Mouse (Mus musculus) bone marrow macrophage, adult 2 months (primary cell): ENCODE data around the gene Cldn8. TPM values are rescaled to one million over a fixed set of nuclear protein-coding genes. Genes with fewer than 3 reads are reported as not detected.

ENCODE experiments used
- H3K27ac ChIP-seq: 2 replicates; pipeline ENCODE4 v1.5.1; 2012; ENCODE audit warnings: low read depth, low read length; ENCODE audit not compliant: insufficient read depth
- H3K4me1 ChIP-seq: 2 replicates; pipeline ENCODE4 v1.6.1; 2012; ENCODE audit warnings: low read length; ENCODE audit not compliant: control insufficient read depth, insufficient read depth
- H3K4me3 ChIP-seq: 2 replicates; pipeline ENCODE4 v1.5.1; 2012; ENCODE audit warnings: mild to moderate bottlenecking, low read length, moderate library complexity; ENCODE audit not compliant: insufficient read depth
- CTCF ChIP-seq: IDR thresholded peaks from 2 replicates; pipeline ENCODE4 v1.5.1; 2012; ENCODE audit warnings: low read depth, mild to moderate bottlenecking, low read length, moderate library complexity
- POLR2A ChIP-seq: IDR thresholded peaks from 2 replicates; pipeline ENCODE4 v1.6.1; 2012; ENCODE audit warnings: mild to moderate bottlenecking, low read depth, low read length, borderline replicate concordance
- polyA plus RNA-seq: library from polyadenylated mRNA; stranded (reverse); fragments of >200 nt; gene quantifications from 2 replicates; pipeline ENCODE4 v1.2.4, GENCODE M21; 2012; ENCODE audit not compliant: missing spikeins, insufficient read depth, insufficient read length

The Cldn8 gene
- not detected in 2 replicates for polyA plus RNA-seq

- H3K4me3 ChIP-seq: no peak within 1 kb of the TSS
- no peaks in the 10 kb centered on the region for H3K4me1 ChIP-seq
- H3K27ac ChIP-seq: no peak within 1 kb of the TSS
- TF ChIP-seq CTCF (no peak), POLR2A (no peak)
These were observed at the start of gene Cldn8 for GRCm38 (mm10) chr16:88563045-88563913. Gene Cldn8 (minus strand): TSS chr16:88563183.

GRCm38 (mm10) chr16:88612712-88613111, 49.7 kb upstream of the Cldn8 start:
- no peak for TF ChIP-seq CTCF
- TF ChIP-seq POLR2A: no peak

GRCm38 (mm10) chr16:88611922-88612321, 48.9 kb upstream of the Cldn8 start, which contains the start of gene Krtap24-1:
Gene Krtap24-1 (minus strand): TSS chr16:88612279.
- H3K4me1 ChIP-seq: no peaks in the 10 kb centered on the region
- no peak for TF ChIP-seq POLR2A
- no peak for TF ChIP-seq CTCF
- H3K27ac ChIP-seq: no peak within 1 kb of the TSS
- H3K4me3 ChIP-seq: no peak within 1 kb of the TSS

More at GRCm38 (mm10) chr16:88612712-88613111, 49.7 kb upstream of the Cldn8 start:
- Histone ChIP-seq H3K4me1 (no peaks in the 10 kb centered on the region), H3K4me3 (no peak overlapping the region), H3K27ac (no peak overlapping the region)

- H3K27ac ChIP-seq: no peak overlapping the region
- H3K4me3 ChIP-seq: no peak overlapping the region
- TF ChIP-seq CTCF: no peak
- TF ChIP-seq POLR2A: no peak
- H3K4me1 ChIP-seq: no peaks in the 10 kb centered on the region
These were observed 41.6 kb upstream of the Cldn8 start for GRCm38 (mm10) chr16:88604570-88604969.

GRCm38 (mm10) chr16:88602464-88602863, 39.5 kb upstream of the Cldn8 start:
- no peak overlapping the region for H3K27ac ChIP-seq
- H3K4me1 ChIP-seq: no peaks in the 10 kb centered on the region
- H3K4me3 ChIP-seq: no peak overlapping the region
- no peak for TF ChIP-seq POLR2A
- no peak for TF ChIP-seq CTCF

- no peak for TF ChIP-seq CTCF
- TF ChIP-seq POLR2A: no peak
- no peak overlapping the region for H3K27ac ChIP-seq
- H3K4me1 ChIP-seq: no peaks in the 10 kb centered on the region
- H3K4me3 ChIP-seq: no peak overlapping the region
These were observed 37.3 kb upstream of the Cldn8 start for GRCm38 (mm10) chr16:88600303-88600702.

GRCm38 (mm10) chr16:88599504-88600237, 36.7 kb upstream of the Cldn8 start:
- Histone ChIP-seq H3K27ac (no peak overlapping the region), H3K4me3 (no peak overlapping the region), H3K4me1 (no peaks in the 10 kb centered on the region)
- TF ChIP-seq CTCF (no peak), POLR2A (no peak)

GRCm38 (mm10) chr16:88592758-88593157, 29.8 kb upstream of the Cldn8 start:
- no peak for TF ChIP-seq POLR2A
- Histone ChIP-seq H3K27ac (no peak overlapping the region), H3K4me1 (no peaks in the 10 kb centered on the region)

GRCm38 (mm10) chr16:88583338-88583737, 20.4 kb upstream of the Cldn8 start:
- TF ChIP-seq POLR2A: no peak
- Histone ChIP-seq H3K4me3 (no peak overlapping the region), H3K4me1 (no peaks in the 10 kb centered on the region), H3K27ac (no peak overlapping the region)

More at GRCm38 (mm10) chr16:88592758-88593157, 29.8 kb upstream of the Cldn8 start:
- H3K4me3 ChIP-seq: no peak overlapping the region
